Mouse (Mus musculus): ENCODE measurements at regions not wholly inside any gene's neighbourhood (a gene's known extent, or its start where the extent isn't known, plus 50 kb on each side); places are given as distances from the start of the nearest gene placed in this dataset.

DNA sequence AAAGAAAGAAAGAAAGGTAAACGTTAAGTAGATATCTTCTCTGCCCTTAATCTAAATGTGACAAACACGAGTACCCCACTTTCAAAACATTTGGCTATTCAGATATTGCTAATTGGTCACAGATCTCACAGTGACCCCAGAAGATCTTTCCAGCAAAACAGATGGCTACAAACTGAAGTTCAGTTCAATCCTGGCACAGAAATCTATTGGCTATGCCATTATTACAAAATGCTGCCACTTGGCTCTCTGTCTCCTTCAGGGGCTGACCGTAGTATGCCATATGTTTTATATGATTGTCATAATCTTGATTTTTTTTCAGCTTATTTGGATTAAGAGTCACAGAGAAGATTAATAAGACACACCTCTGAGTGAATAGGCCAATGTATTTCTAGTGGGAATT, 873.2 kb downstream of the Slc22a22 start:
- no peak for DNase-seq (ENCODE audit: low read depth in 2 of 2, low spot score in 2 of 2)

DNA sequence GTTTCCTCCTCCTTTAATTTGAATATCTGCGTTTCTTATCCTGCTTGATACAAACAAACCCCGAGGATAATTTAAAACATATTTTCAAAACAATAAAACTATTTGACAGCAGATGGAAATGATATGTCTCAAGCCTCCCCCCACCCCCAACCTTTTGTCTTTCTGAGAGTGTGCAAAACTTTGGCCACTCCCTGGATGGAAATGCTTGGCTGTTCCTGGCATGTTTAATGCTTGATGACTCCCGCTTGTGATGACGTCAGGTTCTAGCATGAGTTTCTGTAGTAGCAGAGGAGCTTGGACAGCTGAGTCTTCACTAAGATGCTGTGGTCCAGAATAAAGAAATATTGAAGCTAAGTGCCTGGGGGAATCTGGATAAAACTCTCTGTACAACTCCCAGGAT, 884.8 kb downstream of the Slc22a22 start:
- no peak for DNase-seq (ENCODE audit: low read depth in 2 of 2, low spot score in 2 of 2)

GRCm38 (mm10) chr15:56580745-56581515, 896.5 kb downstream of the Slc22a22 start:
- no peak for DNase-seq (ENCODE audit: low read depth in 2 of 2, low spot score in 2 of 2)

- DNase-seq (ENCODE audit: low read depth in 2 of 2, low spot score in 2 of 2): no peak
Measured at GRCm38 (mm10) chr15:56563192-56563591, 914.2 kb downstream of the Slc22a22 start.

GRCm38 (mm10) chr15:56562785-56563184, 914.6 kb downstream of the Slc22a22 start:
- no peak for DNase-seq (ENCODE audit: low read depth in 2 of 2, low spot score in 2 of 2)

- DNase-seq (ENCODE audit: low read depth in 2 of 2, low spot score in 2 of 2): no peak
Measured at GRCm38 (mm10) chr15:56562143-56562542, 915.3 kb downstream of the Slc22a22 start.

GRCm38 (mm10) chr15:56554386-56554785, 923.0 kb downstream of the Slc22a22 start:
- no peak for DNase-seq (ENCODE audit: low read depth in 2 of 2, low spot score in 2 of 2)

- DNase-seq (ENCODE audit: low read depth in 2 of 2, low spot score in 2 of 2): no peak
Measured at GRCm38 (mm10) chr15:56553851-56554250, 923.6 kb downstream of the Slc22a22 start.

- DNase-seq (ENCODE audit: low read depth in 2 of 2, low spot score in 2 of 2): no peak
Measured at GRCm38 (mm10) chr15:56531529-56531928, 945.9 kb downstream of the Slc22a22 start.

GRCm38 (mm10) chr15:56518379-56518778, 959.0 kb downstream of the Slc22a22 start:
- DNase-seq (ENCODE audit: low read depth in 2 of 2, low spot score in 2 of 2): no peak

- DNase-seq (ENCODE audit: low read depth in 2 of 2, low spot score in 2 of 2): no peak
Measured at GRCm38 (mm10) chr15:56516095-56516494, 961.3 kb downstream of the Slc22a22 start.

DNA sequence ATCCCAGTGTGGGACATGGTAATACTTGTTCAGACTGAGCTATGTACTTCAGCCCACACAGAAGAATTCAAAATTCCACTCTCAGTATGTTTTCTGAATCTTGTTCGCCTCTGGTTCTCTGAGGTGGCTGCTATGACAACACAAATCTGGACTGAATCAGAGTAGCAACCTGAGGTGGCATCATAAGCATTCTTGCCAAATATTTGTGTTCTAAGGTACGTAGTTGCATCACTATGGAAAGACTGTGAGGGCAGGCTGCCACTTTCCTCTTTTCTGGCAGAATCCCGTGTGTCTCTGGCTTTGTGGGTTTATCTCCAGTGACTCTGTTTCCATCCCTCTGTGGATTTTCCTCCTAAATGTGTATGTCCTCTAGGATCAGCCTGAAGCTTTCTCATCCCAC, 978.7 kb downstream of the Slc22a22 start:
- DNase-seq (ENCODE audit: low read depth in 2 of 2, low spot score in 2 of 2): no peak

DNA sequence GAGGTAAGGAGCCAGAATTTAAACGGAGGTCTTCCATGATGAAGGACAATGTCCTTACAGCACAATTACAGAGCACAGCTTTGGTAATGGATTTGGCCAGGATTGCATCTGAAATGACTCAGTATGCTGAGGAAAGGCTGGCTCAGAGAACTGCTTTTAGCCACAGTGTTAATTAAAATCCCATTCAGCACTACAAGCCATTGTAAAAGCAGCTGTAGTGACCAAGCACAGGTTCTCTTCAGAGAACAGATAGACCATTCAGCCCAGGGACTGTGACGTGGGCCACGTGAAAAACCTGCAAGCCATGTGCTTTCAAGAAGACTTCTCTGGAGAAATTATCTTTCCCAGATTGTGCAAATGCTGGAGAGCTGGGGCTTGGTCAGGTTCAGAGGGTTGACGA, 979.7 kb downstream of the Slc22a22 start:
- no peak for DNase-seq (ENCODE audit: low read depth in 2 of 2, low spot score in 2 of 2)

GRCm38 (mm10) chr15:56496355-56496754, 981.1 kb downstream of the Slc22a22 start:
- DNase-seq (ENCODE audit: low read depth in 2 of 2, low spot score in 2 of 2): no peak

DNA sequence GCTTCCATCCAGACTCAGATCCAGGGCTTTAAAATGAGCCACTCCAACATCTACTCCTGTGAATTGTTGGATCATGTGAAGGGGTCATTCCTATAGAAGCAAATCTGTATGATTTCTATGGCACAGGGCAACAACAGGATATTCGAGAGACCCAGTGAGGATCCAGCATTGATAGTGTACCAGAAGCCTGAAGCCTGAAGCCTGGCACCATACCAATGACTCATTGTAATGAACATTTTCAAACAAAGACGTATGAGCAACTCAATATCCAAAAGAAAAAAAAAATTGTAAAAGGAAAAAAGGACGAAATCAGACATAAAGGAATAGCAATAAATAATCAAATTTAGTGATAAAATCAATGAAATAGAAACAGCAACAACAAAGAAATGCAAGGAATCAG, 991.5 kb downstream of the Slc22a22 start:
- no peak for DNase-seq (ENCODE audit: low read depth in 2 of 2, low spot score in 2 of 2)

DNA sequence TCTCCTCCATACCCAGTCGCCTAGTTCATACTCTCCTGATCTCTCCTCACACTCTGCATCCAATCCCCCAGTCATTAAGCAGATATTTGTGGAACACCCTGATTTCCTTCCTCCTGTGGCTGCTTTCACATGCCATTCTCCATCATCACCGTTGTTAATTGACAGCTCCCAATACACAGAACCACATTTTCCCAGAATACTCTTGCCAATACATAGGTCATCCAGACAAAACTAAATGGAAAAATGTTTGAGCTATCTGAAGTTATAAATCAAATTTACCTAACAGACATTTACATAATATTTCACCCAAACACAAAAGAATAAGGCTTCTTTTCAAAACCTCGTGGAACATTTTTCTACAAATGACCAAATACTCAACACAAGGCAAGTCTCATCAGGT, 992.7 kb downstream of the Slc22a22 start:
- DNase-seq (ENCODE audit: low read depth in 2 of 2, low spot score in 2 of 2): no peak

DNA sequence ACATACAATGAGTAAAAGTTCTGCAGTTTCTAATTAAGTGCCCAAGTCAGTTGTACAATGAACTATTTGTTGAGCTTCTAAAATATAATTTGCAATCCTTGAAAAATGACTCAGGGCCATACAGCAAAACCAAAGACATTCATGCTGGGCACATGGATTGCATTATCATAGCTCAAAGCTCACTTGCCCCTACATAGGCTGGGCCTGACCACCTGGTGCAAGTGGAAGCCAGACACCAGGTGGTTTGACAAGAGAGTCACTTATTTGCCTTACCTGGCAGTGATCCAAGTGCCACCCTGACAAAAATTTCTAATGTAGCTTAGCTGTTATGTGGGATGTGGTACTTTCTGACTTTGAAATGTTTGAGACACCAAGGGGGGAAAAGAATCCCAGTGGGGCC, 997.7 kb downstream of the Slc22a22 start:
- no peak for DNase-seq (ENCODE audit: low read depth in 2 of 2, low spot score in 2 of 2)

DNA sequence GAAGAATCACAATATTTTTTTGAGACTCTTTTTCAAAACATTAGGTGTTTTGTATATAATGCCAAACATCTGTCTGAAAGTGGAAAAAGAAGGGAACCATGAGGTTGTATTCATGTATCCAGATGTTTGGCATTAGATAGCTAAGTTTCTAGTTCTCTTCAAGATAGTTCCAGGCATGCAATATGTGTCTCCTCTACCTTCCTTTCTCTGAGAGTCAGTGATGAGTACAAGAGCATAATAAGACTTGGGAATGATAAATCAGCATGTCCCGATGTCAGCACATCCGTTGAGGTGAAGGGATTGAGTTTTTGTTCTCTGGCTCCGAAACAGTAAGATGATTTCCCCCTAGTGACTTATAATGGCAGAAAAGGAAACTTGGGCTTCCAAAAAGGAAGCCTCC, 998.4 kb downstream of the Slc22a22 start:
- no peak for DNase-seq (ENCODE audit: low read depth in 2 of 2, low spot score in 2 of 2)

GRCm38 (mm10) chr15:56473679-56474078, 1003.7 kb downstream of the Slc22a22 start:
- no peak for DNase-seq (ENCODE audit: low read depth in 2 of 2, low spot score in 2 of 2)

- DNase-seq (ENCODE audit: low read depth in 2 of 2, low spot score in 2 of 2): no peak
Measured at GRCm38 (mm10) chr15:56451881-56452280, 1025.5 kb downstream of the Slc22a22 start.

- DNase-seq (ENCODE audit: low read depth in 2 of 2, low spot score in 2 of 2): no peak
Measured at GRCm38 (mm10) chr15:56448015-56448645, 1029.3 kb downstream of the Slc22a22 start.

GRCm38 (mm10) chr15:56440171-56440570, 1037.3 kb downstream of the Slc22a22 start:
- no peak for DNase-seq (ENCODE audit: low read depth in 2 of 2, low spot score in 2 of 2)

GRCm38 (mm10) chr15:56438370-56438769, 1039.1 kb downstream of the Slc22a22 start:
- DNase-seq (ENCODE audit: low read depth in 2 of 2, low spot score in 2 of 2): no peak
